Mouse (Mus musculus): ENCODE results near the gene Zfp512b. TPM values are rescaled to one million over a fixed set of nuclear protein-coding genes. Genes with fewer than 3 reads are reported as not detected.

Zfp512b gene
- polyA plus RNA-seq, 1 experiment from 2014 or later: 81.3 TPM

GRCm38 (mm10) chr2:181597378-181598061 is 4.9 kb upstream of the Zfp512b start:
- peak overlapping the region; percentile 74 for H3K4me2 ChIP-seq
- no peak overlapping the region for H3K27ac ChIP-seq (replicated peaks)
- ATAC-seq (ENCODE audit: low read depth): no peak
- H3K4me3 ChIP-seq: peak overlapping the region; percentile 63
- H3K36me3 ChIP-seq: 0 out of 2 replicates have a peak, but pooled peaks cover 14% of the 10 kb centered on the region
- 66% methylated on average over 7 of the region's 7 CpGs for WGBS
- H3K27me3 ChIP-seq: no peaks in the 10 kb centered on the region
- H3K9me3 ChIP-seq: no peaks in the 10 kb centered on the region
- peaks cover 49% of the 10 kb centered on the region for H3K4me1 ChIP-seq (replicated peaks)
- peak overlapping the region; percentile 94; the same call in 1 of the 2 replicates for H3K9ac ChIP-seq

- Histone ChIP-seq H3K36me3 (0 out of 2 replicates have a peak, but pooled peaks cover 14% of the 10 kb centered on the region), H3K4me1 (replicated peaks) (peaks cover 45% of the 10 kb centered on the region), H3K27me3 (no peaks in the 10 kb centered on the region), H3K4me2 (no peak overlapping the region), H3K9me3 (no peaks in the 10 kb centered on the region), H3K27ac (replicated peaks) (no peak overlapping the region), H3K4me3 (no peak overlapping the region), H3K9ac (0 out of 2 replicates have a peak overlapping the region, but pooled peaks have one; percentile 41)
- ATAC-seq (ENCODE audit: low read depth): no peak
- WGBS: 68% methylated on average over 6 of the region's 6 CpGs
Measured at GRCm38 (mm10) chr2:181596221-181596960, 3.8 kb upstream of the Zfp512b start.

- no peaks in the 10 kb centered on the region for H3K9me3 ChIP-seq
- no peaks in the 10 kb centered on the region for H3K27me3 ChIP-seq
- ATAC-seq (ENCODE audit: low read depth): no peak
- no peak overlapping the region for H3K4me3 ChIP-seq
- peaks cover 50% of the 10 kb centered on the region for H3K4me1 ChIP-seq (replicated peaks)
- 76% methylated on average over 4 of the region's 4 CpGs for WGBS
- H3K4me2 ChIP-seq: no peak overlapping the region
- no peak overlapping the region for H3K9ac ChIP-seq
- H3K27ac ChIP-seq (replicated peaks): no peak overlapping the region
- H3K36me3 ChIP-seq: peaks cover 21% of the 10 kb centered on the region
Measured at GRCm38 (mm10) chr2:181594946-181595696, 2.5 kb upstream of the Zfp512b start.

- H3K9ac ChIP-seq: no peak overlapping the region
- no peak for ATAC-seq (ENCODE audit: low read depth)
- no peaks in the 10 kb centered on the region for H3K9me3 ChIP-seq
- no peak overlapping the region for H3K4me3 ChIP-seq
- H3K27me3 ChIP-seq: no peaks in the 10 kb centered on the region
- no peak overlapping the region for H3K27ac ChIP-seq (replicated peaks)
- H3K4me2 ChIP-seq: no peak overlapping the region
- peaks cover 33% of the 10 kb centered on the region for H3K36me3 ChIP-seq
- H3K4me1 ChIP-seq (replicated peaks): peaks cover 45% of the 10 kb centered on the region
Measured at GRCm38 (mm10) chr2:181593937-181594336, 1.3 kb upstream of the Zfp512b start.

GRCm38 (mm10) chr2:181593042-181593421 is 429 bp upstream of the Zfp512b start:
- peak overlapping the region; percentile 94 for H3K4me2 ChIP-seq
- 4% methylated on average over 6 of the region's 6 CpGs for WGBS
- peak overlapping the region; percentile 90 for H3K4me3 ChIP-seq
- peak; percentile 34 for ATAC-seq (ENCODE audit: low read depth)
- H3K36me3 ChIP-seq: peaks cover 42% of the 10 kb centered on the region
- peak overlapping the region; percentile 89 for H3K27ac ChIP-seq (replicated peaks)
- H3K9ac ChIP-seq: peak overlapping the region; percentile 99
- H3K4me1 ChIP-seq (replicated peaks): peaks cover 40% of the 10 kb centered on the region
- no peaks in the 10 kb centered on the region for H3K9me3 ChIP-seq
- no peaks in the 10 kb centered on the region for H3K27me3 ChIP-seq

- Histone ChIP-seq H3K4me2 (peak within 1 kb of the TSS; percentile 94), H3K4me3 (peak within 1 kb of the TSS; percentile 90), H3K36me3 (peaks cover 55% of the 10 kb centered on the region), H3K9me3 (no peaks in the 10 kb centered on the region), H3K4me1 (replicated peaks) (peaks cover 31% of the 10 kb centered on the region), H3K27me3 (no peaks in the 10 kb centered on the region), H3K9ac (peak within 1 kb of the TSS; percentile 99), H3K27ac (replicated peaks) (peak within 1 kb of the TSS; percentile 89)
- 19% methylated on average over 5 of the region's 5 CpGs for WGBS
- peak; percentile 9; the same call in 1 of the 2 replicates for ATAC-seq (ENCODE audit: low read depth)
Measured at GRCm38 (mm10) chr2:181591528-181592085, 996 bp downstream of the Zfp512b start, which contains the start of gene Prpf6. Prpf6 (plus strand) TSS chr2:181591868.

GRCm38 (mm10) chr2:181590471-181590870 is 2.1 kb downstream of the Zfp512b start:
- H3K9me3 ChIP-seq: no peaks in the 10 kb centered on the region
- H3K4me2 ChIP-seq: peak overlapping the region; percentile 94
- ATAC-seq (ENCODE audit: low read depth): no peak
- H3K27ac ChIP-seq (replicated peaks): no peak overlapping the region
- peaks cover 56% of the 10 kb centered on the region for H3K36me3 ChIP-seq
- H3K27me3 ChIP-seq: no peaks in the 10 kb centered on the region
- 0 out of 2 replicates have a peak overlapping the region, but pooled peaks have one; percentile 99 for H3K9ac ChIP-seq
- H3K4me3 ChIP-seq: peak overlapping the region; percentile 90; the same call in 1 of the 2 replicates
- 96% methylated on average over 5 of the region's 5 CpGs for WGBS
- H3K4me1 ChIP-seq (replicated peaks): peaks cover 31% of the 10 kb centered on the region

GRCm38 (mm10) chr2:181589732-181590105 is 2.9 kb downstream of the Zfp512b start:
- H3K4me3 ChIP-seq: no peak overlapping the region
- H3K4me2 ChIP-seq: no peak overlapping the region
- H3K9ac ChIP-seq: no peak overlapping the region
- H3K9me3 ChIP-seq: no peaks in the 10 kb centered on the region
- no peaks in the 10 kb centered on the region for H3K27me3 ChIP-seq
- WGBS: 93% methylated on average over 9 of the region's 9 CpGs
- peaks cover 61% of the 10 kb centered on the region for H3K36me3 ChIP-seq
- H3K27ac ChIP-seq (replicated peaks): no peak overlapping the region
- H3K4me1 ChIP-seq (replicated peaks): peaks cover 31% of the 10 kb centered on the region
- no peak for ATAC-seq (ENCODE audit: low read depth)

- 95% methylated on average over 10 of the region's 10 CpGs for WGBS
- Histone ChIP-seq H3K4me1 (replicated peaks) (peaks cover 31% of the 10 kb centered on the region), H3K27me3 (no peaks in the 10 kb centered on the region), H3K4me3 (no peak overlapping the region), H3K27ac (replicated peaks) (no peak overlapping the region), H3K9ac (no peak overlapping the region), H3K36me3 (peaks cover 66% of the 10 kb centered on the region), H3K9me3 (no peaks in the 10 kb centered on the region), H3K4me2 (no peak overlapping the region)
- ATAC-seq (ENCODE audit: low read depth): no peak
Measured at GRCm38 (mm10) chr2:181589011-181589731, 3.4 kb downstream of the Zfp512b start.

GRCm38 (mm10) chr2:181588229-181588780 is 4.3 kb downstream of the Zfp512b start:
- Histone ChIP-seq H3K36me3 (peaks cover 75% of the 10 kb centered on the region), H3K4me1 (replicated peaks) (peaks cover 27% of the 10 kb centered on the region), H3K9me3 (no peaks in the 10 kb centered on the region), H3K27ac (replicated peaks) (no peak overlapping the region), H3K4me3 (no peak overlapping the region), H3K4me2 (no peak overlapping the region), H3K9ac (no peak overlapping the region), H3K27me3 (no peaks in the 10 kb centered on the region)
- WGBS: 89% methylated on average over 11 of the region's 11 CpGs
- no peak for ATAC-seq (ENCODE audit: low read depth)

- Histone ChIP-seq H3K4me2 (no peak overlapping the region), H3K4me1 (replicated peaks) (peaks cover 22% of the 10 kb centered on the region), H3K9me3 (no peaks in the 10 kb centered on the region), H3K27ac (replicated peaks) (no peak overlapping the region), H3K9ac (no peak overlapping the region), H3K36me3 (peaks cover 80% of the 10 kb centered on the region), H3K27me3 (no peaks in the 10 kb centered on the region), H3K4me3 (no peak overlapping the region)
- 81% methylated on average over 6 of the region's 6 CpGs for WGBS
- ATAC-seq (ENCODE audit: low read depth): no peak
Measured at GRCm38 (mm10) chr2:181587796-181588195, 4.8 kb downstream of the Zfp512b start.

Measured in neural tube, embryonic 13.5 days (tissue).